Mouse (Mus musculus): ENCODE measurements at regions not wholly inside any gene's neighbourhood (a gene's known extent, or its start where the extent isn't known, plus 50 kb on each side); places are given as distances from the start of the nearest gene placed in this dataset.

DNA sequence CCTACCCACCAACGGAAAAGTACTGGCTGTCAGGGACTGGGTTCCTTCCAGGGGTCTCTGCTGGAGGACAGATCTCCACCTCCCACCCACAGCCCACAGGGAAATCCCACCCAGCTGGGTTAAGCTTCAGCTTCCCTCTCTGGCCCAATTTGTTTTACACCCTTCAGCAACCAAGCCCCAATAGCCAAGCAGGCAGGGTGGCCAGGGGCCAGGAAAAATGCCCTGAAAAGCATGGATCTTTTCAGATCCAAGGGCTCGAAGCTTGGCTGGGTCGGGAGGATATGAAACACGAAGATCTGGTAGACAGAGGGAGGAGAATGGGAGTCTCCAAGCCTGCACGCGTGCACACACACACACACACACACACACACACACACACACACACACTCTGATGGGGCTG lies 302.4 kb downstream of the Sox9 start:
- in situ Hi-C loops (cut with MboI; ENCODE audit: unreplicated experiment in 2 of 2), result no loop called here

DNA sequence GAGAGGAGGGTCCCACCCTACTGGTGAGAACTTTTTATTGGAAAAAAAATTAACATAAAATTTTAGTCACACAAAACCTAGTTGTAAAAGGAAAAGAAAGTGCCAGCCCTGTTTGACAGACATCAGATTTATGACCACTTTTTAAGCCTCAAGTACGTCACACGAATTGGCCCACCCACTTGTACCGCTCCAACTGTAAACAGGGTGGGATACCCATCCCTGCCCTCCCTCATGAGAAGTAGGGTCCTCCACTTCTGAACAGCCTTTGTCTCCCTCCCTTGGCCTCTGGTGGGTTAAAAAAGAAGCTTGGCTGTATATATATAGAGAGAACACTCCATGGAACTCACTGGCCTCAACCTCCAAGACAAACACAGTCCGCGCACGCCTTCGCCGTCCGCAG lies 303.5 kb downstream of the Sox9 start:
- in situ Hi-C loops (cut with MboI; ENCODE audit: unreplicated experiment in 2 of 2), result no loop called here

DNA sequence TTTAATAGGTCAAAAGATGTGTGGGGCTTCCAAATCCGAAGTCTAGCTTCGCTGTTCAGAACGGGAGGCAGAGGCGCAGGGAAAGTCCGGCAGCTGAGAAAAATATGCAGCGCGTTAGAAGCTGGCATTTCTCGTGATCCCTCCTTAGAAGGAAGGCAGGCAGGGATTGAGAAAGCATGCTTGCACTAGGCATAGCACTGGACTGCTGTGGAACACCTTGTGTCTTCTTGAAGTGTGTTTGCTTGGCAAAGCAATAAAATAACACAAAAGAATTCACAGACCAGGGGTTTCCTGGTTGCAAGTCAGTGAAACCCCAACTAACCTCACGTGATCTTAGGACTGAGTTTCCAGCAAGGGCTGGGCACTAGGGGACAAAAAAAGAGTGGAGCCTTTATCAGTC lies 305.1 kb downstream of the Sox9 start:
- in situ Hi-C loops (cut with MboI; ENCODE audit: unreplicated experiment in 2 of 2), result no loop called here

DNA sequence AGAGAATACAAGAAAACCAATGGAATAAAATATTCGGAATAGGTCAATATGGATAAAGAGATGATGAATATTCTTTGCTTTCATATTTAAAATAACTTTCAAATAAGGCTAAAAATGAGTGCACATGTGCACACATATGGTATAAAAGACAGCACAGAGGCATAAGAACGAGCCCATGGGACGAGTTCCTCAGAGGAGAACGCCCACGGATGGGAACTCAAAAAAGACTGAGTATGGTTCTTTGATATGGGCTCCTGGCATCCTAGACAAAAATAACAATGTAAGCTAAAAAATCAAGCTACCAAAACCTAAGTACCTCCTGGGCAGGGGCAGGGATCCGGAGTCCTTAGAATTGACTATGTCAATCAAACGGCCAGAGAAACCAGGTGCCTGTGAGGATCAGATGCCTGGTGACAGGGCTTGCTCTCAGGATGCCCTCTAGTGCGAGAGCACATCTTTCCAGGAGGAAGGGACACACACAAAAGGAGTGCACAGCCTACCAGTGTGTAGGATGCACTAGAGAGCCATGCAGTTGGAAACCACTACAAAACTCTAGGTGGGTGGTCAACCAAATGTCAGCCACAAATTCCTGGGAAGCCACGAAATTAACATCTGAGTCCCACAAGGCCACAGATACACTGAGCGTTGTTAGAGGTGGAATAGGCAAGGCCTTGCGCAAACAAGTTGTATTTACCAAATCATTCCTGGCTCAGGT lies 307.8 kb downstream of the Sox9 start:
- in situ Hi-C loops (cut with MboI; ENCODE audit: unreplicated experiment in 2 of 2), result no loop called here

DNA sequence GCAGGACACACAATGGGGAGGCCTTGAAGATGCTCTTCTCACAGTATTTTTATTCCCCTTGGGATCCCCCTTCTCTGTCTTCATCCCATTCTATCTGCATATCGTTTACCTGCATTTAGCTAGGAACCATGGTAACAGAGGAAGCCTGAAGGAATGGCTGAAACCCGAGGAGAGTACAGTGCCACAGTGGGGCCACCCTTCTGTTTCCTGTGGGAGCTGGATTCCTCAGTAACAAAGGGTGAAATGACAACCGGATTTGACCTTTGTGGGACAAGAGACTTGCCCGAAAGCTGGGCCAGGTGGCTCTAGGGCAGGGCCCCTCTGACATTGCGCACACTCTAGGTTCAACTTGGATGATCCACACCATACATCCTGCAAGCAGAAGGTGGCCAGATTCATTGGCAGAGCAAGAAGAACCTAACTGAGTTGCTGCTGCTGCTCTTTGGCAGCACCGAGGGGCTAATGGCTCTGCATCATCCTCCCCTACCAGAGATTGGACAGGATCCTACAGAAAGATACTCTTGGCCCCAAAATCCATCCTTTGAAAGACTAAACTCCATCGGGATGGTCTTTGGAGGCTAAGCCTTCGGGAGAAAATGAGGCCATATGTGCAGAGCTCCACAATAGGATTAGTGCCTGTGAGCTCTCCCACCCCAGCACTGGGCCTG lies 310.0 kb downstream of the Sox9 start:
- in situ Hi-C loops (cut with MboI; ENCODE audit: unreplicated experiment in 2 of 2), result no loop called here

DNA sequence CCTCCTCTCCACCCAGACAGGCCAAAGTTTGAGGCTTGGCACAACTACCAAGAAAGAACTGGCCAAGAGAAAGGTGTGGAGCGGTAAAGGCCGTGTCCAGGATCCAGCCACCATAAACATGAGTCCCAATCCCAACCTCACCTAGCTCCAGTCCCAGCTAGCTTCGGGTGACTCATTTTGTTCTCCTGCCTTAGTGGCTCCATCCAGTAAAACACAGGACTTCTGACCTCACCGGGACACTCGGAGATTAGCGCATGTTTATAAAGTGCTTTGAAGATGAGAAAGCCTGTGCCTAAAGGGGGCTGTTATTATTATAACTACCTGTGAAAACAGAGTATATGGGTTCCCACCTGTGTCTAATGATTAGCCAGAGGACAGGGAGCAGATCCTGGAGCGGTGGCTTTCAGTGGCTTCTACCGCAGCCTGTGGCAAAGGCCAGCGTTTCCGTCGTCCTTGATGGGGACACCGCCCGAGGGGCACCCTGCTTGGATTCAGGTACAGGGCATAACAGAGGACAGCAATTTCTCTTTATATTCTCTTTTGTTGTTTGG lies 311.9 kb downstream of the Sox9 start:
- in situ Hi-C loops (cut with MboI; ENCODE audit: unreplicated experiment in 2 of 2), result no loop called here

DNA sequence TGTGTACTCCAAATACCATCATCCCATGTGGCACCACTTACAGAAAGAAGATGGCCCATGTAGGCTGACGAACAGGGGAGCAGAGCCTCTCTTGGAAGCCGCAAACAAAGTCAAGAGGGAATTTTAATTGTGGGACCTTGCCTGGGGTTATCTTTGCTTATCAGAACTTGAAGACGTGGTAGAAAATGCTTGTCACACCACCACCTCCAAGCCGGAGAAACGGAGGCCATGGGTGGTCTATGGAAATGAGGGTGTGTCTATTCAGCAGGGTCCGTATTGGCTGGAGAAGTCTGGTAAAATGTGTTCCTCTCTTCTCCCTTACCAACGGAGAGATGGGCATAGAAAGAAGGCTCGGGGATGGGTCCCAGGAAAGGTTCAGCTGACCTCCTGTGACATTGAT lies 313.6 kb downstream of the Sox9 start:
- in situ Hi-C loops (cut with MboI; ENCODE audit: unreplicated experiment in 2 of 2), result no loop called here

DNA sequence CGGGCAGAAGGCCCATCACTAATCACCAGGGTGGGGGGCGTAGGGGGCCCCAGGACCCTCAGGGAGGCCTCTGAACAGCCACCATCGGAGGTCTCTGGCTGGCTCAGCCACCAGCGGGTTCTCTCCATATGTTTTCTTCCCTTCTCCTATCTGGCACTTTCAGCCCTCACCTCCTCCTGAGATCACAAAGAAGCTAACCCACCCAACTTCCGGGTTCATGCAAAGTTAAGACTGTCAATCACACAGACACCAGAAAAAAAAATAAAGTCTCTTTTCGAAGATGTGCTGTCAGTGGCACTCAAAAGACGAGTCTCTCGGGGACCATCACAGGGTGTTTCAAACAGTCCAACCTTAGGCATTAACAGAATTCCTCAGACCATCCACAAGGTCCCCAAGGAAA lies 314.2 kb downstream of the Sox9 start:
- in situ Hi-C loops (cut with MboI; ENCODE audit: unreplicated experiment in 2 of 2), result no loop called here

DNA sequence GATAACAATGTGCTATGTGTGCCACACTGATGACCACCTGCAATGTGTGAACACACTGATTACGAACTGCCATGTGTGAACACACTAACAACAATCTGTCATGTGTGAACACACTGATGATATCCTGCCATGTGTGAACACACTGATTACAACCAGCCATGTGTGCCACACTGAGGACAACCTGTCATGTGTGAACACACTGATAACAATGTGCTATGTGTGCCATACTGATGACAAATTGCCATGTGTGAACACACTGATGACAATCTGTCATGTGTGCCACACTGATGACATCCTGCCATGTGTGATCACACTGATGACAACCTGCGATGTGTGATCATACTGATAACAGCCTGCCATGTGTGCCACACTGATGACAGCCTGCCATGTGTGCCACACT lies 316.3 kb downstream of the Sox9 start:
- in situ Hi-C loops (cut with MboI; ENCODE audit: unreplicated experiment in 2 of 2), result no loop called here

DNA sequence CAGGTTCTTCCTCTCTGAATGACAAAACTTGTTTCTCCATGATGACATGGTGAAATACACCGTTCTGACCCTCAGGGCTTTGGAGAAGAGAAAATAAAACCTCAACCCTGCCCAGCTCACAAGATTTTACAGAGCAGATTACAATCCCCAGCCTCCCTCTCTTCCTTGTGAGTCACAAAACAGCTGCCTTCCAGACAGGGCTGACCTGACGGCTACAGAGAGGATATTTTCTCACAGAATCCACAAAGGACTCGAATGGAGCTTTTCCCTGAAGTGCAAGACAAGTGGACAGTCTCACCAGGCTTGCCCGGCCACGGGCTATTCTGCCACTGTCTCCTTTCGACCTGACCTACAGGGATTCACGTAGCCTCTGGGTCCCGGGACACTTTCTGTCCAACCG lies 318.8 kb downstream of the Sox9 start:
- in situ Hi-C loops (cut with MboI; ENCODE audit: unreplicated experiment in 2 of 2), result no loop called here

DNA sequence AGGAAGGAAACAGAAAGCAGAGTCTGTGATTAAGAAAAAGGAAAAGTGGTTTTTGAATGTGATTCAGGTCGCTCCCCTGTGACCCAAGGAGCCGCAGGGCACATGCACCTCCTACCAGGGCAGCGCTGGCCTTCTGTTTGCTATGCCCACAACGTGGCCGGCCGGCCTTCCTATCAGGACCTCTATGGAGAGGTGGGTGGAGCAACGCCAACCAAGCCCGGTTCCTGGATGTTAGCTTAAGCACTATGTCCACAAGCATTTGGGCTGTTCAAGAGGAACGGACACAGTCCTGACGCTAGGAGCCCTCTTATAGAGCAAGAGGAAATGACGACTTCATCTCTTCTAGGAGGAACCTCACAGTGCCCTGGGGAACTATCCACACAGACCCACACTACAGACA lies 319.5 kb downstream of the Sox9 start:
- in situ Hi-C loops (cut with MboI; ENCODE audit: unreplicated experiment in 2 of 2), result no loop called here

DNA sequence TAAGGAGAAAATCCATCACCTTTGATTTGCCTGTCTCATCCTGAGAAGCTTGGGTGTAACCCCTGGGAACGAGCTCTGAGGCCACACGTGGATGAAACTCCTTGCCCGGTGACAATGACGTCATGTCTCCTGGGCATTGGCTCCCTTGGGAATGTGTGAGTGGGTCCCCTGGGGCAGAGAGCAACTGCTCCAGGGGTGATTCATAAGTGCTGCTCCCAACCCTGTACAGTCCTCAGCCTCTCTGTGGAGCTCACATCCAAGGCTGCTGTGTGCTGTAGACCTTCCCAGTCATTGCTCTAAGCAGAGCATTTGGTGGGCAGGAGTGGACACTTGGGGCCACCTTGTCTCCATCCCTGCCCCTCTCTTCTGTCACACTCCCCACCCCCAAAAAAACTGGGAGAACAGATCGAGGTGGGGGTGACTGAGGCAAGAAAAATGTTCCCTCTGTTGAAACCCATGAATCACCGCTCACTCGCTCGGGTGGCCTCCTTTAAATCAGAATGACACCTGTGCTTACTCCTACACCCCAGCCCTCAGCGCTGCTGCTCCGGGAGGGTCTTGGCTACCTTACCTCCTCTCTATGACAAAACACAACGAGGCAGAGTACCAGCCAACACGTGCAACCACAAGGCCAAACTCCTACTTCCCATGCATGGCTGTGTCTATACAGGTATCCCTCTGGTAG lies 321.3 kb downstream of the Sox9 start:
- in situ Hi-C loops (cut with MboI; ENCODE audit: unreplicated experiment in 2 of 2), result no loop called here

DNA sequence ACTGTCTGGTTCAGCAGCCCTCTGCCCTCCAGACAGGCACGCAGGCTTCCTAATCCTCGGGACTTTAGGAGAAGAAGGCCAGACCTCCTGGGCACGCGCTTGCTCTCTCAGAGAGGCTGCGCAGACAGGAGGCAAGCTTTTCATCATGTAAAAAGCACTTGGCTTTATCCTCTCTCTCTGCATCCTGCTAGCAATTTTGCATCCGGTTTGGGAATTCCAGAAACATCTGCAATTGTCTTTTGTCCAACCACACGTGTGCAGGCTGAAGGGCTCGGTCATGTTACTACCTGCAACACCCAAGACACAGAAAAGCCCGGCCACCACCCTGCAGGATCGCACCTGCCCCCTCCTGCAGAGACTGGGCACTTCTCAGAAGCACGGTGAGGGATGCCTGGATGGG lies 323.3 kb downstream of the Sox9 start:
- in situ Hi-C loops (cut with MboI; ENCODE audit: unreplicated experiment in 2 of 2), result no loop called here

DNA sequence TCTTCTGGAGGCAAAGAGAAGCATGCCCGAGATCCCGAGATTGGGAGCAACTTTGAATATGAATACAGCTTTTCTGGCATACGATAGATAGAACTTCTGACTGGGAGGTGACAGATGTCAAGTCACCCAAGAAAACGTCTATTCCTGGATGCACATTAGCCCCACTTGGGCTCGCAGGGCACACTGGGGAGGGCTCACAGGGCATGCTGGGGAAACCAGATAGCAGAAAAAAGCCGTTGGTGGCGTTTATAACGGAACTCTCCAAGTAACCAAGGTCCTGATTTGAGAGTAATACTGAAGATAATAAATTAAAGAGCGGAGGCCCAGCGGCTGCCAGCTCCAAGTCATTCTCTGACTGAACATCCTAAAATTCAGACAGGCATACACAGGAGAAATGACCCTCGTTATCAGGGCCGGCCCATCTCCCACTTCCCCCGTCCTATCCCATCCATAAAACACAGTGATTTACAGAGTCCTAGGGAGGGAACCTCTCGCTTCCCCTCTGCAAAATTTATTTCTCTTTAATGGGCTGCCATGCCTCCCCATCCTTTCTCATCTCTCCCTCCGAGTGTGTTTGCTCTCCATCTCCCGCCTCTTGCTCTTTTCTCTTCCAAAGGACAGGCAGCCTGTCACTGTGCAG lies 325.3 kb downstream of the Sox9 start:
- in situ Hi-C loops (cut with MboI; ENCODE audit: unreplicated experiment in 2 of 2), result no loop called here

DNA sequence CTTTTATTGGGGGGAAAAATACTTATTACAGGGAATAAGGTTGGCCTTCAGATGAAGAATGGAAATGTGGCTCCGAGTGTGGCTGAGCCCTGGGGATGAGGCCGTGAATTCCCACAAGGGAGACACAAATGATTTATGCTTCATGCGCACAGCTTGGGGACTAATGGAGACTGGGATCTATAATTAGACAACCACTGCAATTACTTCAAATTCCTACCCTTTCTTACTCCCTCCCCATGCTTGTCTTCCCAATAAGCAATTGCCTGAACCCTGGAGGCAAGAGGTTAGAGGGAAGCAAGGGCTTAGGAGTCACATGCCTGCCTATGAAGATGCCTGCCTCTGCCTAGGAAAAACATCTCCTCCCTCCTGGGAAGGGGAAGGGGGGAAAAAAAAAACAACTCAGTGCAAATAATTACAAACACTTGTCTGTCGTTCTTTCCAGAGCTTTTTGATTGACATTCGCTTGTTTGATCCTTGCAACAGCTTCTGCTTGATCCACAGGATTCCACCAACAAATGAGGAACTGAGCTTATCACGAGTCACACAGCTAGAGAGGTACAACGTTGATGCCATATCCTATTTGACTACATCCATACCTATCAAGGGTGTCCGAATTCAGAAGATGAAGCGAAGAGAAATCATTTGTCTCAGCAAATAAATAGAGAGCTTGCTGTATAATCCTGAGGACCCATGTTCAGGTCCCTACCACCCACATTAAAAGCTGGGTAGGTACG lies 326.1 kb downstream of the Sox9 start:
- in situ Hi-C loops (cut with MboI; ENCODE audit: unreplicated experiment in 2 of 2), result no loop called here

DNA sequence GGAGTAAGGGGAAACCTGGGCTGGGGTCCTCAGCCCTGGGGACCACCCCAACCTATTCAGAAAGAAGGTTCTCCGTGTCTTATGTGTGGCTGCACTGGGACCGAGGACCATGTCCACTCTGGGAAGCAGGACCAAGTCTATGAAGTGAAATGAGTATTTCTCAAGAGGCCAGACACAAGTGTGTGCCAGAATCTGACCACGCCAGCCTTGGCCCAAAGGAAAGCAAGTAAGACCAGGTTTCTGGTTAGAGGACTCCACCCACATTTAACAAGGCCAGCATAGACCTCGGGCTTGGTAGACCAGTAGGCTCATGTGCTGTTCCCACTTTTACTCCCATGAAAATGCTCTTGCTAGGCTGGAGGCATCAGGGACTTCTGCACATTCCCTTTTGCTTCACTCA lies 327.1 kb downstream of the Sox9 start:
- in situ Hi-C loops (cut with MboI; ENCODE audit: unreplicated experiment in 2 of 2), result no loop called here

DNA sequence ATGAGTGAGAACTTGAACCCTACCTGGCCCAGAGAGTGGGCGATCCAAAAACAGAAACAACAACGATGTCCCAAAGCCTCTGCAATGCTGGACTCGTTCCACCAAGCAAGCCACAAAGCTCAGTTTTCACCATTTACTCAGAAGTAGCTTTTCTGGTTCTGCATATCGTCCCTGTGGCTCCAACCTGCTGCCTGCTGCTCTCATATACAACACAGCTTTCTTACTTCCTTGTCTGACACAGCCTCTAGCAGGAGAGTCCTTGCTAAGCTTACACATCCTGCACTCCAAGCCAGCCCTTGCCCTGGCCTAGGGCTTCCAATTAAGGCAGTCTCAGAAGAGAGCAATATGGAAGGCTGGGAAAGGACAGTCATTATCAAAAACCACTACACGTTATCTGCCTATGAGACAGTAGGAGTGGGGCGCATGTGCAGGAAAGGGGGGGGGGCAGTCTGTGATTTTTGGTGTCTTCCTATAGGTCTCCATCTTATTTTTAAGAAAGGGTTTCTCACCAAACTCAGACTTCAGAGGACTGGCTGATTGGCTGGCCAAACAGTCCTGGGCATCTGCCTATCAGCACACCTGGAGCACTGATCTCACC lies 331.3 kb downstream of the Sox9 start:
- in situ Hi-C loops (cut with MboI; ENCODE audit: unreplicated experiment in 2 of 2), result no loop called here

DNA sequence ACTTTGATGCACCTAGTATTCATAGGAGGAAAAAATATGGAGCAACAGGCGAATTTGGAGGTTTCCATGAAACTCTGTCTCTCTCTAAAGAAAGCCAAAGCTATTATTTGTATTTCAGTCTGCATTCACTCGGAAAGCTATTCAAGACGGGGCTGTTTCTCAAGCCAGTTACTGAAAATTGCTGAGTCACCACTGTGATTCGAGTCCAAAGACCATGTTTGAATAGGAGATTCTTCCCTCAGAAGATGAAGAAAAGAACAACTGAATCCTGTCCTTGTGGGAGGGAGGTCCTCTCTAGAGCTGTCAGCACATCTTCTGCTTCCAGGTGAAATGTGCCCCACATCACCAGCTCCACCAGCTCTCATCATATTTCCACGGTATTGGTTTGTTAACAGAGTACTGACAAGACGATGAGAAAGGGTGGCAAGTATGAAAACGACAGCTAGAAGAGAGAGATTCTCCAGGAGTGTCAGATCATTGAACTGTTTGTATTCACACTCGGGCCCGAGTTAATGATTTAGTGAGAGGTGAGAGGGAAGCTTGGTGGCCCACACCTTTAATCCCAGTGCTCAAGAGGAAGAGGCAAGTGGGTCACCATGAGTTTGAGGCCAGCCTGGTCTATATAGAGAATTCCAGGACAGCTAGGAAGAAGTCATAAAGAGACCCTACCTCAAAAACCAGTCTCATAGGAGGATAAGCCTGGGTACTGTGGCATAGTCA lies 335.3 kb downstream of the Sox9 start:
- in situ Hi-C loops (cut with MboI; ENCODE audit: unreplicated experiment in 2 of 2), result no loop called here

DNA sequence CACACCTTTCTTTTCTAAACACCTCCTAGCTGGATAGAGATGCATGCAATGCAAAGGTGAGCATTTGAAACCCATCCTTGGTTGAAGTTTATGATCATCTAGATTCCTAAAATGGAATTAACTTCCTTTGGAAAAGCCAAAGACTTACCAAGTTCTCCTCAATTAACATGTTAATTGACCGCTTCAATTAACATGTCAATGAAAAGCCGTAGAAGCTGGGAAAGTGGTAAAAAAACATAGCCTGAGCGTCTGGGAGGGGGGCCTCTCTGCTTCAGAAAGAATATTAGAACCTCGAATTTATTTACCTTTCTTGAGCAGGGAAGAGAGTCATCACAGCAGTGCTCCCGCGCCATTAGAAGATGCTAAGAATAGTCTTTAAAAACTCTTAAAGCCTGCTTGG lies 338.5 kb downstream of the Sox9 start:
- in situ Hi-C loops (cut with MboI; ENCODE audit: unreplicated experiment in 2 of 2), result no loop called here

DNA sequence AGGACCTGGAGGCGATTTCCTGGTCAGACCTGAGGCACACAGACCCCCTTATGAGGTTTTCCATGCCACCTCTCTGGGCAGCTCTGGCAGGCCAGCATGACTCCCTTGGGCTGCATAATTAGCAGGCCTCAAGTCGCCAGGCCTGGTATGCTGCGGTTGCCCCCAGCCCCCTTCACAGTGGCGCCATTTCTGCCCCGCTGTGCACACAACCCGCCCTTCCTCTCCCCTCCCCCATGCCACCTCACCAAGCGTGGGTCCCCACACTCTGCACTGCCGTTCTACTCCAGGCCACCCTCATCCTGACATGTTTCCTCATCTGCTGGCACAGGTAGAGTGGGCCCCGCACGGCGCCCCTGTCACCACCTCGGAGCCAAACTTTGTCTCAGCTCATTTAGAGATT lies 339.3 kb downstream of the Sox9 start:
- in situ Hi-C loops (cut with MboI; ENCODE audit: unreplicated experiment in 2 of 2), result no loop called here
